Mouse (Mus musculus) embryonic fibroblast, embryonic 13.5 days (primary cell): ENCODE measurements around the gene Troap.

Experiments used
- CTCF ChIP-seq: IDR thresholded peaks from 2 replicates; pipeline ENCODE4 v1.5.1; 2011; ENCODE audit warnings: mild to moderate bottlenecking, control low read depth, low read length, moderate library complexity, borderline replicate concordance; ENCODE audit not compliant: insufficient read depth
- POLR2A ChIP-seq: IDR thresholded peaks from 2 replicates; pipeline ENCODE4 v1.6.1; 2011; ENCODE audit warnings: low read depth, mild to moderate bottlenecking, control low read depth, low read length, moderate library complexity

GRCm38 (mm10) chr15:99096831-99097500, 22.6 kb downstream of the Troap start:
- no peak for TF ChIP-seq CTCF
- TF ChIP-seq POLR2A: no peak
